In the genomic region with DNA sequence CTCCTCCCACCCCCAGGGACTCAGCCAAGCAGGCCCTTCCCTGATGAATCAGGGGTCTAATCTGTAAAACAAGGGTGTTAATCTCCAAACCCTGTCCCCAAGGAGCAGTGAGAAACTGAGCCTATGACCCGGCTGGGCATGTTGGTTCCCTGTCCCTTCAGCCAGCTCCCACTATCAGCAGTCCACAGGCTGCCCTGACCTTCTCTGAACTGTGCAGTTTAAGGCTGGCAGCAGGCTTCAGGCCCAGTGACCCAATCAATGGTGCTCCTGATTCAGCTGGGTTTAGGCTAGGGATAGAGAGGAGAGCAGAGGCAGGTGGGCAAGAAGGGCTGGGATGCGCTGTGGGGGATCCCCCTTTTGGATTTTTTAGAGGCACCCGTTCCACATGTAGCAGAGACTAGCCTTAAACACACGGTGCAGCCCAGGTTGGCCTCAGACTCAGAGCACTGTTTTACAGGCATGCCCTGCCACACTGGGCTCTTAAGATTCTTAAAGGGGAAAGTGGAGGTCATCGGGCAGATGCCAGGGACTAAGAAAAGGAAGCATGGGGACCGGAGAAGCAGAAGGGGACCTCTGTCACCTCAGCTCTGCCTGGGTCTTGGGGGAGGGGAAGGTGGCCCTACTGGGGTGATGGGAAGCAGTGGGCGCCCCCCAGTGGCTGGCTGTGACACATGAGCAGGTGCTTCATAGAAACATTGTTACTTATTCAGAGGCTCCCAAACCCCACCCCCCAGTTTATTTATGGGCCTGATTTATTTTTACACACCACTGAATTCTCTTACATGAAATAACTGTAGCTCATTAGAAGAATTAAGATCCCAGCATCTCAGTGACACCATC, we compare ENCODE assay signal across 8 mouse cellular contexts. TPM values are rescaled to one million over a fixed set of nuclear protein-coding genes. Genes with fewer than 3 reads are reported as not detected.
DNase-seq lines count a peak whose midpoint lies in the region; ATAC-seq and TF ChIP-seq lines count a peak whose summit lies in the region.
"Had no signal": no experiment of that assay in that cellular context is flagged by ENCODE, and none has a peak within 500 bp of the region (broad histone marks: within the 10 kb centered on the region; RNA-seq: fewer than 3 reads in every experiment).

No protein-coding gene starts in this region.

- no peaks in the 10 kb centered on the region for H3K9me3 ChIP-seq in ES-Bruce4 (replicated peaks; ENCODE audit: control insufficient read depth, insufficient read depth, low read length, poor library complexity, severe bottlenecking)
- H3K9me3 ChIP-seq: hindbrain, embryonic 15.5 days had no signal

- H3K27ac ChIP-seq in ES-Bruce4 (ENCODE audit: insufficient read depth, low read length), result no peak overlapping the region
- peak overlapping the region; percentile 77; the same call in 1 of the 2 replicates for H3K27ac ChIP-seq in layer of hippocampus, adult 2 months
- H3K27ac ChIP-seq: hindbrain, embryonic 15.5 days had no signal

- peak; percentile 60 for TF ChIP-seq CTCF in C2C12 (IDR thresholded peaks at IDR 0.05; ENCODE audit: control insufficient read depth, insufficient read depth, insufficient read length)
- peak; percentile 84 for TF ChIP-seq CTCF in ES-Bruce4 (IDR thresholded peaks at IDR 0.05; ENCODE audit: low read depth, low read length)
- TF ChIP-seq CTCF in layer of hippocampus, adult 2 months (conservative IDR thresholded peaks at IDR 0.05), result peak; percentile 93

- no peak overlapping the region for H3ac ChIP-seq in C2C12 (ENCODE audit: control insufficient read depth, insufficient read length, low read depth)

- peaks cover 56% of the 10 kb centered on the region for H3K27me3 ChIP-seq in C2C12 (ENCODE audit: control insufficient read depth, insufficient read depth, insufficient read length)
- H3K27me3 ChIP-seq in ES-Bruce4 (ENCODE audit: control insufficient read depth, insufficient read depth, low read length, poor library complexity, severe bottlenecking), result no peaks in the 10 kb centered on the region
- H3K27me3 ChIP-seq in splenic B cell, adult 2 months (ENCODE audit: control insufficient read depth, insufficient read depth, low read length, poor library complexity, severe bottlenecking), result no peaks in the 10 kb centered on the region
- H3K27me3 ChIP-seq: hindbrain, embryonic 15.5 days had no signal

- H3K79me3 ChIP-seq in C2C12 (ENCODE audit: low read depth), result no peaks in the 10 kb centered on the region

- ATAC-seq in megakaryocyte-erythroid progenitor cell, adult 5-6 weeks (replicated peaks; ENCODE audit: low FRiP score, low TSS enrichment, poor library complexity, severe bottlenecking), result peak; percentile 52

- TF ChIP-seq EP300 in ES-Bruce4 (IDR thresholded peaks at IDR 0.05; ENCODE audit: insufficient read depth, low read depth, low read length), result 0 out of 2 replicates have a peak, but pooled peaks have one; percentile 18

- H3K4me1 ChIP-seq in ES-Bruce4 (ENCODE audit: control insufficient read depth, insufficient read depth, low read length), result peaks cover 2% of the 10 kb centered on the region

- no peak overlapping the region for H3K4me3 ChIP-seq in C2C12 (ENCODE audit: insufficient read depth, poor library complexity, severe bottlenecking)
- H3K4me3 ChIP-seq in ES-Bruce4 (ENCODE audit: low read depth, low read length), result no peak overlapping the region
- H3K4me3 ChIP-seq in layer of hippocampus, adult 2 months, result no peak overlapping the region
- H3K4me3 ChIP-seq: hindbrain, embryonic 15.5 days had no signal

- TF ChIP-seq POLR2A in ES-Bruce4 (IDR thresholded peaks at IDR 0.05; ENCODE audit: insufficient read depth, low read length), result no peak

- DNase-seq in cerebellum, adult 9-10 months, result peak; percentile 92
- peak; percentile 67 to 71 for DNase-seq in gastrocnemius, adult 8-10 months (ENCODE audit: low spot score in 2 of 2)
- DNase-seq in layer of hippocampus, adult 2 months (ENCODE audit: low spot score in 2 of 2), result peak; percentile 84 to 86
- DNase-seq in splenic B cell, adult 2 months (ENCODE audit: low read depth, low spot score), result peak; percentile 79

- H3K9ac ChIP-seq in ES-Bruce4 (ENCODE audit: low read depth, poor library complexity, severe bottlenecking), result peak overlapping the region; percentile 20; the same call in 1 of the 2 replicates
- H3K9ac ChIP-seq: hindbrain, embryonic 15.5 days had no signal

- no peaks in the 10 kb centered on the region for H3K36me3 ChIP-seq in C2C12 (ENCODE audit: control insufficient read depth, insufficient read depth)
- H3K36me3 ChIP-seq in ES-Bruce4 (ENCODE audit: control insufficient read depth, insufficient read depth, low read length, poor library complexity, severe bottlenecking), result no peaks in the 10 kb centered on the region
- H3K36me3 ChIP-seq in splenic B cell, adult 2 months (ENCODE audit: control insufficient read depth, insufficient read depth, low read length, poor library complexity, severe bottlenecking), result no peaks in the 10 kb centered on the region
- H3K36me3 ChIP-seq: hindbrain, embryonic 15.5 days had no signal

- no peaks in the 10 kb centered on the region for H3K79me2 ChIP-seq in C2C12 (ENCODE audit: control insufficient read depth, insufficient read depth)

TF ChIP-seq in C2C12, 6 proteins besides CTCF, POLR2A, EP300 and RAD21:
- TF ChIP-seq FOSL1 (IDR thresholded peaks at IDR 0.05; ENCODE audit: insufficient read depth, low read length, poor library complexity, severe bottlenecking), result no peak
- TF ChIP-seq MYOD1 (IDR thresholded peaks at IDR 0.05; ENCODE audit: control insufficient read depth, insufficient read length, low read depth), result no peak
- no peak for TF ChIP-seq MYOG (IDR thresholded peaks at IDR 0.05; ENCODE audit: control insufficient read depth, extremely low read depth, insufficient read length)
- TF ChIP-seq USF1 (IDR thresholded peaks at IDR 0.05; ENCODE audit: low read depth), result no peak
- no peak for TF ChIP-seq CEBPB (IDR thresholded peaks at IDR 0.05; ENCODE audit: low read depth)
- no peak for TF ChIP-seq MAX (IDR thresholded peaks at IDR 0.05)

RNA-seq across cellular contexts. Expression of a gene that starts 19.2 kb away (rescaled TPM):
- polyA plus RNA-seq in C2C12 (2012; fragmentation: generic; extraction: Trizol) (0.01 TPM), ES-Bruce4 (2011; ENCODE audit: insufficient read depth, insufficient read length, low read depth, missing spikeins) (7.7 and 8.3 TPM in 2 replicates)
- total RNA-seq in gastrocnemius, adult 8-10 months (2022), result 1 to 10 TPM; 1.1 to 2.5 (median 1.6) TPM
- total RNA-seq in layer of hippocampus, adult 2 months (2021), result 100 to 1,000 TPM; 226 to 232 TPM
- total RNA-seq in megakaryocyte-erythroid progenitor cell, adult 5-6 weeks (2014; fragmentation: Nextera tagmentation), result not detected in 2 replicates
- not detected in 2 replicates for total RNA-seq in megakaryocyte-erythroid progenitor cell, adult 5-6 weeks (2017)

RNA-seq across cellular contexts. Expression of a gene that starts 56.6 kb away (rescaled TPM):
- polyA plus RNA-seq in C2C12 (2012; fragmentation: generic; extraction: Trizol), result 0.34 TPM
- not detected in 2 replicates for polyA plus RNA-seq in ES-Bruce4 (2011; ENCODE audit: insufficient read depth, insufficient read length, low read depth, missing spikeins)
- total RNA-seq in gastrocnemius, adult 8-10 months (2022), result not detected
- under 1 TPM in 1 of 2 experiments, not detected in 1; 0.25 TPM for total RNA-seq in layer of hippocampus, adult 2 months (2021)
- total RNA-seq in megakaryocyte-erythroid progenitor cell, adult 5-6 weeks (2014; fragmentation: Nextera tagmentation), result not detected in 2 replicates
- total RNA-seq in megakaryocyte-erythroid progenitor cell, adult 5-6 weeks (2017), result not detected in 2 replicates

Comparison
In these comparisons a context has a peak if more than half of its experiments do, and no peak if none do; other contexts are left out.
1. RNA of a gene that starts 19.2 kb away (total RNA-seq): 226 to 232 TPM in layer of hippocampus, adult 2 months; 1.1 to 2.5 TPM in gastrocnemius, adult 8-10 months and not detected in megakaryocyte-erythroid progenitor cell, adult 5-6 weeks; every median in the first group is over 10 times any median in the second.
2. Peak in every context shown above with its lines, with median percentiles within 50 percentile points of each other: CTCF ChIP-seq and DNase-seq.